Mouse (Mus musculus): ENCODE results near the gene Skiv2l. TPM values are rescaled to one million over a fixed set of nuclear protein-coding genes. Genes with fewer than 3 reads are reported as not detected.

Gene Skiv2l
- total and polyA plus RNA-seq, 3 experiments = 22.0 to 50.5 (median 35.2) TPM

DNA sequence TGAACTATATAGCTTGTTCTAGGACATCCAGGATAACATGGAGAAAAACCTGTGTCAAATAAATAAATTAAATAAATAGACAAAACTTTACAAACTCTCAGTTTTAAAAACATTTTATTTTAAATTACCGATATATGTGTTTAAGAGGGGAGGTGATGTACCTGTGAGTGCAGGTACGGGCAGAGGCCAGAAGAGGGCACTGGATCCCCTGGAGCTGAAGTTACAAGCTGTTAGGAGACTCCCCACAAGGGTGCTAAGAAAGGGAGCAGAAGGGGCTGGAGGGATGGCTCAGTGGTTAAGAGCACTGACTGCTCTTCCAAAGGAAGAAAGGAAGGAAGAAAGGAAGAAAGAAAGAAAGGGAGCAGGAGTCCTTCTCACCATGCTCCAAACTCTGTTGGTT is 41.4 kb upstream of the Skiv2l start:
- Histone ChIP-seq H3K9ac (ENCODE audit: insufficient read depth, low read depth) (no peak overlapping the region), H3K4me2 (ENCODE audit: insufficient read depth, low read depth, poor library complexity, severe bottlenecking) (no peak overlapping the region), H3K36me3 (replicated peaks in 1 of 2; ENCODE audit: control insufficient read depth in 1 of 2, insufficient read depth in 1 of 2, low read length in 1 of 2) (peaks cover 2 to 13% of the 10 kb centered on the region in 2 experiments), H3K79me2 (replicated peaks; ENCODE audit: control insufficient read depth, extremely low read depth, insufficient read depth, poor library complexity, severe bottlenecking) (no peaks in the 10 kb centered on the region), H3K4me1 (ENCODE audit: control insufficient read depth in 1 of 2, insufficient read depth in 2 of 2) (peaks cover 10 to 34% of the 10 kb centered on the region in 2 experiments), H3K4me3 (replicated peaks in 1 of 3; ENCODE audit: low read depth in 2 of 3, low read length in 2 of 3, poor library complexity in 1 of 3) (no peak overlapping the region), H3K9me3 (replicated peaks; ENCODE audit: low read length) (peaks cover 8% of the 10 kb centered on the region), H3K27me3 (replicated peaks) (no peaks in the 10 kb centered on the region), H3K27ac (ENCODE audit: insufficient read depth, low read depth) (no peak overlapping the region)
- in situ Hi-C loops (cut with MboI; ENCODE audit: low pct_ligation_motif_present, low pct_unique_long_range_greater_than_20kb, low sequenced_read_pairs) = no loop called here
- DNase-seq (ENCODE audit: extremely low read depth) = no peak
- TF ChIP-seq MAX (IDR thresholded peaks at IDR 0.05; ENCODE audit: low read length) (no peak), RAD21 (IDR thresholded peaks at IDR 0.05; ENCODE audit: low read depth, low read length) (peak; percentile 8; the same call in 1 of the 2 replicates), CTCF (conservative IDR thresholded peaks at IDR 0.05 in 1 of 2, IDR thresholded peaks at IDR 0.05 in 1 of 2; ENCODE audit: low read depth in 2 of 2, low read length in 2 of 2) (peak in 1 of 2 experiments; percentile 33; a peak in 2 of 4 replicates), ELF1 (IDR thresholded peaks at IDR 0.05; ENCODE audit: low read depth, low read length) (no peak), PAX5 (IDR thresholded peaks at IDR 0.05; ENCODE audit: low read length) (no peak)
- dilution Hi-C loops (cut with MboI; ENCODE audit: extremely low pct_ligation_motif_present, extremely low pct_unique_long_range_greater_than_20kb, low sequenced_read_pairs) = no loop called here

DNA sequence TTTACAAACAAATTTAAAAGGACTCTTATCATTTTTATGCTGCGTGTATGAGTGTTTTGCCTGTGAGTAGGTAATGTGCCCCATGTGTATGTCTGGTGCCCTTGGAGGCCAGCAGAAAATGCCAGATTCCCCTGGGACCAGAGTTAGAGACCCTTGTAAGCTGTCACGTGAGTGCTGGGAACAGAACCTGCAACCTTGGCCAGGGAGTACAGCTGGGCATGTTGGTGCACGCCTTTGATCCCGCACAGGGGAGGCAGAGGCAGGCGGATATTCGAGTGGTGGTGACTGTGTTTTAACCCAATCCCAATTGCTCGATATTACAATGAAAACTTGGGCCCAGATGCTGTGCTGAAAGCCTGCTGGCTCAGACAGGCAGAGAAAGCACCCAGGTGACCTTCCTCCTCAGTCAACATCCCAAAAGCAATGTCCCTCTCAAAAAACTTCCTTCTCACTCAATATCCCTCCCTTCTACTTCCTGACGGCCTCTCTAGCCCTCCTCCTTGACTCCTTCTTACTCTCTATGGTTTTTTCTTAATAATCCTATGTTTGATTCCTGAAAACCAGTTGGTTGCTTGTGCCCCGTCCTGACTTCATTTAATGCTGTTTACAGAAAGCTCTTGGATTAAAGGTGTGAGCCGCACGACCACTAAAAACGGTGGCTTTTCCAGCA is 40.2 kb upstream of the Skiv2l start:
- DNase-seq (ENCODE audit: extremely low read depth) = no peak
- no peaks in the 10 kb centered on the region for H3K79me2 ChIP-seq (replicated peaks; ENCODE audit: control insufficient read depth, extremely low read depth, insufficient read depth, poor library complexity, severe bottlenecking)
- no peak overlapping the region for H3K4me2 ChIP-seq (ENCODE audit: insufficient read depth, low read depth, poor library complexity, severe bottlenecking)
- peaks cover 1% of the 10 kb centered on the region in 2 experiments for H3K36me3 ChIP-seq (replicated peaks in 1 of 2; ENCODE audit: control insufficient read depth in 1 of 2, insufficient read depth in 1 of 2, low read length in 1 of 2)
- no peak overlapping the region for H3K27ac ChIP-seq (ENCODE audit: insufficient read depth, low read depth)
- no peak overlapping the region for H3K4me3 ChIP-seq (replicated peaks in 1 of 3; ENCODE audit: low read depth in 2 of 3, low read length in 2 of 3, poor library complexity in 1 of 3)
- no peaks in the 10 kb centered on the region for H3K27me3 ChIP-seq (replicated peaks)
- H3K9me3 ChIP-seq (replicated peaks; ENCODE audit: low read length) = peaks cover 5% of the 10 kb centered on the region
- dilution Hi-C loops (cut with MboI; ENCODE audit: extremely low pct_ligation_motif_present, extremely low pct_unique_long_range_greater_than_20kb, low sequenced_read_pairs) (no loop called here), in situ Hi-C loops (cut with MboI; ENCODE audit: low pct_ligation_motif_present, low pct_unique_long_range_greater_than_20kb, low sequenced_read_pairs) (no loop called here)
- H3K9ac ChIP-seq (ENCODE audit: insufficient read depth, low read depth) = no peak overlapping the region
- peaks cover 6 to 25% of the 10 kb centered on the region in 2 experiments for H3K4me1 ChIP-seq (ENCODE audit: control insufficient read depth in 1 of 2, insufficient read depth in 2 of 2)
- TF ChIP-seq BHLHE40 (IDR thresholded peaks at IDR 0.05; ENCODE audit: low read depth, low read length) (0 out of 2 replicates have a peak, but pooled peaks have one; percentile 17), MEF2A (IDR thresholded peaks at IDR 0.05; ENCODE audit: borderline replicate concordance, low read depth, low read length) (no peak), CTCF (conservative IDR thresholded peaks at IDR 0.05 in 1 of 2, IDR thresholded peaks at IDR 0.05 in 1 of 2; ENCODE audit: low read depth in 2 of 2, low read length in 2 of 2) (no peak), POLR2AphosphoS2 (IDR thresholded peaks at IDR 0.05; ENCODE audit: low read depth, low read length) (no peak), TCF12 (IDR thresholded peaks at IDR 0.05; ENCODE audit: low read depth, low read length) (no peak)

- peaks cover 11 to 27% of the 10 kb centered on the region in 2 experiments; a peak in 3 of 4 replicates for H3K4me1 ChIP-seq (ENCODE audit: control insufficient read depth in 1 of 2, insufficient read depth in 2 of 2)
- H3K9ac ChIP-seq (ENCODE audit: insufficient read depth, low read depth) = no peak overlapping the region
- no peaks in the 10 kb centered on the region for H3K36me3 ChIP-seq (replicated peaks in 1 of 2; ENCODE audit: control insufficient read depth in 1 of 2, insufficient read depth in 1 of 2, low read length in 1 of 2)
- no peak overlapping the region for H3K4me3 ChIP-seq (replicated peaks in 1 of 3; ENCODE audit: low read depth in 2 of 3, low read length in 2 of 3, poor library complexity in 1 of 3)
- no peaks in the 10 kb centered on the region for H3K79me2 ChIP-seq (replicated peaks; ENCODE audit: control insufficient read depth, extremely low read depth, insufficient read depth, poor library complexity, severe bottlenecking)
- in situ Hi-C loops (cut with MboI; ENCODE audit: low pct_ligation_motif_present, low pct_unique_long_range_greater_than_20kb, low sequenced_read_pairs) = no loop called here
- peak overlapping the region; percentile 22; the same call in 1 of the 2 replicates for H3K27ac ChIP-seq (ENCODE audit: insufficient read depth, low read depth)
- H3K4me2 ChIP-seq (ENCODE audit: insufficient read depth, low read depth, poor library complexity, severe bottlenecking) = no peak overlapping the region
- H3K27me3 ChIP-seq (replicated peaks) = no peaks in the 10 kb centered on the region
- TF ChIP-seq UBTF (IDR thresholded peaks at IDR 0.05; ENCODE audit: low read depth, low read length) (no peak), MAZ (IDR thresholded peaks at IDR 0.05; ENCODE audit: low read depth, low read length) (no peak), POLR2A (IDR thresholded peaks at IDR 0.05; ENCODE audit: low read depth, low read length) (no peak), E2F4 (IDR thresholded peaks at IDR 0.05; ENCODE audit: insufficient replicate concordance, low read depth, low read length) (no peak)
- H3K9me3 ChIP-seq (replicated peaks; ENCODE audit: low read length) = peaks cover 5% of the 10 kb centered on the region
- DNase-seq (ENCODE audit: extremely low read depth) = no peak
- dilution Hi-C loops (cut with MboI; ENCODE audit: extremely low pct_ligation_motif_present, extremely low pct_unique_long_range_greater_than_20kb, low sequenced_read_pairs) = no loop called here
Observed at GRCm38 (mm10) chr17:34887942-34888341, 37.9 kb upstream of the Skiv2l start.
